Mouse (Mus musculus) C2C12 (cell line): ENCODE data around the gene Myadm.

Experiments used
- CEBPB ChIP-seq: IDR thresholded peaks from one replicate; pipeline ENCODE4 v1.6.1; 2011; ENCODE audit warnings: low read depth, mild to moderate bottlenecking, control low read depth, moderate library complexity
- CTCF ChIP-seq: IDR thresholded peaks from one replicate; pipeline ENCODE4 v1.5.1; 2011; ENCODE audit not compliant: control insufficient read depth, insufficient read depth, insufficient read length
- MAX ChIP-seq: IDR thresholded peaks from one replicate; pipeline ENCODE4 v1.6.1; 2011; ENCODE audit warnings: mild to moderate bottlenecking, control low read depth
- MYOD1 ChIP-seq: IDR thresholded peaks from one replicate; pipeline ENCODE4 v1.6.1; 2011; ENCODE audit warnings: low read depth; ENCODE audit not compliant: control insufficient read depth, insufficient read length
- MYOG ChIP-seq: IDR thresholded peaks from one replicate; pipeline ENCODE4 v1.6.1; 2011; ENCODE audit not compliant: control insufficient read depth, insufficient read length; ENCODE audit errors: extremely low read depth
- USF1 ChIP-seq: IDR thresholded peaks from one replicate; pipeline ENCODE4 v1.6.1; 2011; ENCODE audit warnings: low read depth, mild to moderate bottlenecking, control low read depth, moderate library complexity

GRCm38 (mm10) chr7:3339010-3339409 is 50.1 kb downstream of the Myadm start:
- TF ChIP-seq CTCF = no peak
- no peak for TF ChIP-seq USF1
- no peak for TF ChIP-seq MAX
- TF ChIP-seq CEBPB = no peak
- no peak for TF ChIP-seq MYOG
- no peak for TF ChIP-seq MYOD1
